Mouse (Mus musculus) embryonic facial prominence, embryonic 13.5 days (tissue): Measurements from ENCODE around the gene Tmem179. TPM values are rescaled to one million over a fixed set of nuclear protein-coding genes. Genes with fewer than 3 reads are reported as not detected.

ENCODE experiments used
- ATAC-seq: fragments of 200-750 bp; cut with Nextera tagmentation; 2 replicates; pipeline ENCODE4 v1.8.0; 2017; ENCODE audit warnings: low read depth; ENCODE audit not compliant: insufficient number of reproducible peaks, insufficient read depth, low FRiP score, low TSS enrichment
- H3K27ac ChIP-seq: fragments of 300-500 bp; sonication (generic); 2 replicates; pipeline ENCODE4 v1.5.1; 2015; ENCODE audit warnings: moderate library complexity, mild to moderate bottlenecking, inconsistent platforms
- H3K27me3 ChIP-seq: fragments of 300-500 bp; sonication (generic); 2 replicates; pipeline ENCODE4 v1.6.1; 2015; ENCODE audit warnings: mild to moderate bottlenecking, inconsistent platforms
- H3K36me3 ChIP-seq: fragments of 300-500 bp; sonication (generic); 2 replicates; pipeline ENCODE4 v1.6.1; 2015; ENCODE audit warnings: mild to moderate bottlenecking, inconsistent platforms
- H3K4me1 ChIP-seq: fragments of 300-500 bp; sonication (generic); 2 replicates; pipeline ENCODE4 v1.6.1; 2015; ENCODE audit warnings: inconsistent platforms
- H3K4me2 ChIP-seq: fragments of 300-500 bp; sonication (generic); 2 replicates; pipeline ENCODE4 v1.6.1; 2015; ENCODE audit warnings: moderate library complexity, mild to moderate bottlenecking, inconsistent platforms
- H3K4me3 ChIP-seq: fragments of 300-500 bp; sonication (generic); 2 replicates; pipeline ENCODE4 v1.5.1; 2015; ENCODE audit warnings: mild to moderate bottlenecking, inconsistent platforms
- H3K9ac ChIP-seq: fragments of 300-500 bp; sonication (generic); 2 replicates; pipeline ENCODE4 v1.6.1; 2015; ENCODE audit warnings: mild to moderate bottlenecking, inconsistent platforms
- H3K9me3 ChIP-seq: fragments of 300-500 bp; sonication (generic); 2 replicates; pipeline ENCODE4 v1.6.1; 2016; ENCODE audit warnings: inconsistent platforms
- WGBS: fragments of 180-500 bp; shearing (Covaris S2); methylation state at CpG from one replicate; pipeline ENCODE4 v1.1.7; 2015; ENCODE audit warnings: mixed read lengths; 5-methylcytosine and 5-hydroxymethylcytosine counted together
- polyA plus RNA-seq: library from polyadenylated mRNA; unstranded; fragments of >200 nt; fragmentation: Nextera tagmentation; extraction: Ambion mirVana; gene quantifications from 2 replicates; pipeline ENCODE4 v1.2.1, GENCODE M21; 2015

Tmem179 gene
- polyA plus RNA-seq: 0.92 and 1.0 TPM in 2 replicates

DNA sequence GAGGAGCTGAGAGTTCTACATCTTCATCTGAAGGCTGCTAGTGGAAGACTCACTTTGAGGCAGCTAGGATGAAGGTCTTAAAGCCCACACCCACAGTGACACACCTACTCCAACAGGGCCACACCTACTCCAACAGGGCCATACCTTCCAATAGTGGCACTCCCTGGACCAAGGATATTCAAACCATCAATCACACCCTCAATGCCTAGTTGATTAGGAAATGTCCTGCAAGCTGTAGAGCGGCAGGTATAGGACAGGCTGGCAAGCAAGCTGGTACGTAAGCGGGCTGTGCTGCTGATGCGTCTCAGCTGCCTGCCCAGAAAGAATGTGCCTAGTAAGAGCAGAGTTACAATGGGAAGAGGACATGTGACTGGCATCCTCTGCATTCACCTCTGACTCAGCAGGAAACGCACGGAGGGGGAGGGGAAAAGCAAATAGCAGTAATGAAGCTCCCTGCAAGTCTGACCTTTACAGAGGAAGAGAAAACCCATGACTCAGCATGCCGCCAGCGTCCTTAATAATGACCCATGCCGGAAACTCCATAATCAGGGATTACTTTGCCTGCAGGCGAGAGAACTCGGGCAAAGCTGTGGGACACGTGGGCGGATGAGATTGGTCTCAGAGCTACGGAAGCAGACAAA, at the start of gene Tmem179:
Tmem179 (minus strand) TSS at position 51 of the 641 bp plus-strand sequence.
- no peaks in the 10 kb centered on the region for H3K9me3 ChIP-seq
- H3K4me3 ChIP-seq: no peak within 1 kb of the TSS
- peaks cover 13% of the 10 kb centered on the region for H3K4me1 ChIP-seq
- no peak for ATAC-seq
- H3K4me2 ChIP-seq: no peak within 1 kb of the TSS; the same call in 1 of the 2 replicates
- H3K9ac ChIP-seq: no peak within 1 kb of the TSS
- WGBS: 9% methylated on average over 14 of the region's 14 CpGs
- no peak within 1 kb of the TSS; the same call in 1 of the 2 replicates for H3K27ac ChIP-seq
- peaks cover 13% of the 10 kb centered on the region for H3K27me3 ChIP-seq
- H3K36me3 ChIP-seq: no peaks in the 10 kb centered on the region

DNA sequence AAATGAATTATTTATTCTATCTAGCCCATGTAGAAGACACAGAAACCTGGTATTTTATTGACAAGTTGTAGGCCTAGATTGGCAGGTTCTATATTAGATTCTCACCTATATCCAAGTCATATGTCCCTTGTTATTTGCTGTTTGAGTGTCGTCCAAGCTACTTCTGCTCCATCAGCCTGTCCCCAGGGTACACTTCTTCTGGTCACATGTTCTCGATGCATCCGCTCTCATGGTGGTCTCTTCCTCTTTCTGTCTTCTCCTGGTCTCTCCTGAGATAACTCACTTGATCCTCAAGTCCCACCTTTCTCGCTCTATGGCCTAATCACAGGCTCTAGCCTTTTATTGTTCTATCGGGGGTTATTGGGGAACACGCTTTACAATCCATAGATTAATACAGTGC, 46.5 kb upstream of the Tmem179 start:
- Histone ChIP-seq H3K9ac (no peak overlapping the region), H3K9me3 (no peaks in the 10 kb centered on the region), H3K4me1 (0 out of 2 replicates have a peak, but pooled peaks cover 5% of the 10 kb centered on the region), H3K4me3 (no peak overlapping the region), H3K4me2 (no peak overlapping the region), H3K27me3 (no peaks in the 10 kb centered on the region; the same call in 1 of the 2 replicates), H3K36me3 (no peaks in the 10 kb centered on the region), H3K27ac (no peak overlapping the region)
- 86% methylated on average over 6 of the region's 6 CpGs for WGBS
- no peak for ATAC-seq

DNA sequence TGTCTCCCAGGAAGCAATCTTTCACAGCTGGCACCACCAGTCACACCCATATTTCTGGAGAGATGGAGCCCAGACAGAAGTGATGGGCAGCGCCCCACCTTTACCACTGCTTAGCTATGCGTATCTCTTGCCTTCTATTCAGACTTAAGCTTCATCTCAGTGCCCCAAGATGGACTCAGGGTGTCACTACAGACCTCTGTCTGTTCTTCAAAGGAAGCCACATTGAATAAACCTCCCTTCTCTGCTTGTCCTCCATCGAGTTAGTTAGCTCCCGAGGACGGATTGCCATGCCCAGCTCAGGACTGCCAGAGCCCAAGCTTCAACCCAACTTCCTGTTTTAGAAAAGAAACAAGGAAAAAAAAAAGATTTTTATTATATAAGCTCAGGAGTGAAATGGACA, 45.9 kb upstream of the Tmem179 start:
- no peak overlapping the region for H3K9ac ChIP-seq
- ATAC-seq: no peak
- no peaks in the 10 kb centered on the region for H3K36me3 ChIP-seq
- 72% methylated on average over 5 of the region's 5 CpGs for WGBS
- no peak overlapping the region for H3K27ac ChIP-seq
- H3K27me3 ChIP-seq: no peaks in the 10 kb centered on the region; the same call in 1 of the 2 replicates
- no peak overlapping the region for H3K4me3 ChIP-seq
- H3K4me1 ChIP-seq: 0 out of 2 replicates have a peak, but pooled peaks cover 5% of the 10 kb centered on the region
- H3K9me3 ChIP-seq: no peaks in the 10 kb centered on the region
- no peak overlapping the region for H3K4me2 ChIP-seq

DNA sequence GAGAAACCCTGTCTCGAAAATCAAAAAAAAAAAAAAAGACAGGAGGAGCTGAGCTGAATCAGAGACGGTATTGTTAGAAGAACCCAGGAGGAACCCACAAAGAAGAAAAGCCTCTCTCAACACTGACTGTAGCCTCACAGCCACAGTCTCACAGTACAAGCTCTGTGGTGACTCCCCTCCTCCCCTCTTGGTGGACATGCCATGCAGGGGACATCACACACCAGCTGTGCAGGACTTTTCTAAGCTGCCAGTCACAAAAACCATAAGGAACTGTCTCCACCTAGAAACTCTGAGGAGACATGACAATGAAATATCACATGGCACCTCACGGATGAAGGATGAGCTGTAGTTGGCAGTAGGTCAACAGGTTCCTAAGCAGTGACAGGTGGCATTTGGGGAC, 44.6 kb upstream of the Tmem179 start:
- H3K27me3 ChIP-seq: no peaks in the 10 kb centered on the region; the same call in 1 of the 2 replicates
- ATAC-seq: no peak
- no peak overlapping the region for H3K9ac ChIP-seq
- H3K36me3 ChIP-seq: no peaks in the 10 kb centered on the region
- H3K9me3 ChIP-seq: no peaks in the 10 kb centered on the region
- no peak overlapping the region for H3K4me3 ChIP-seq
- WGBS: 46% methylated on average over 3 of the region's 3 CpGs
- 0 out of 2 replicates have a peak, but pooled peaks cover 5% of the 10 kb centered on the region for H3K4me1 ChIP-seq
- H3K4me2 ChIP-seq: no peak overlapping the region
- no peak overlapping the region for H3K27ac ChIP-seq

DNA sequence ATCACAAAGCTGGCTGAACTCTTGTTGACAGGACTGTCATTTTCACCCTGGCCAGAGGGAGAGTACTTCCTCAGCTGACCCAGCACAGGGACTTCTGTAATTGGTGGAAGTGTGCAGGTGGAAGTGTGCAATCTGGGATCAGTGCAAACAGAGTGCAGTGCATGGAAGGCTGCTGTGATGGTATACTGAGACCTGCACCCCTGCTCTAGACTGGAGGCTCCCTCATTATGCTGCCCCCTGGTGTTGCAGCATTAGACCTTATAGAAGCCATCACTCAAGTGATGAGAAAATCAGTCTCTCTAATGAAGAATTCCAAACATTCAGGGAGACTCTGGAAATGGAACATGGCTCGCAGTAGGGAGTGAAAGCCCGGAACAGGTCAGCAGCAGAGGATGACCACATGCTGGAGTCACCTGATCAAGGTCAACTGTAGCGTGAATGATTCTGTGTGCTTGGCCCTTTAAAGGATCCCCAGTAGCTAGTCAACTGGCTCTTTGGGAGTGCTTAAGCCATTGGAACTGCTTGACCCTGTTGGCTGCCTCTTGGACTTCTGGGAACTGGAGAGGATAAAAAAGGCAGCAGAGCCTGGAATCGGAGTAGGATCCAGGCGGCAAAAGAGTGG, 43.7 kb upstream of the Tmem179 start:
- Histone ChIP-seq H3K36me3 (no peaks in the 10 kb centered on the region), H3K9me3 (no peaks in the 10 kb centered on the region), H3K9ac (peak overlapping the region; percentile 11; the same call in 1 of the 2 replicates), H3K4me1 (0 out of 2 replicates have a peak, but pooled peaks cover 5% of the 10 kb centered on the region), H3K27me3 (no peaks in the 10 kb centered on the region; the same call in 1 of the 2 replicates), H3K4me3 (no peak overlapping the region), H3K27ac (no peak overlapping the region), H3K4me2 (no peak overlapping the region)
- no peak for ATAC-seq
- 53% methylated on average over 5 of the region's 5 CpGs for WGBS

DNA sequence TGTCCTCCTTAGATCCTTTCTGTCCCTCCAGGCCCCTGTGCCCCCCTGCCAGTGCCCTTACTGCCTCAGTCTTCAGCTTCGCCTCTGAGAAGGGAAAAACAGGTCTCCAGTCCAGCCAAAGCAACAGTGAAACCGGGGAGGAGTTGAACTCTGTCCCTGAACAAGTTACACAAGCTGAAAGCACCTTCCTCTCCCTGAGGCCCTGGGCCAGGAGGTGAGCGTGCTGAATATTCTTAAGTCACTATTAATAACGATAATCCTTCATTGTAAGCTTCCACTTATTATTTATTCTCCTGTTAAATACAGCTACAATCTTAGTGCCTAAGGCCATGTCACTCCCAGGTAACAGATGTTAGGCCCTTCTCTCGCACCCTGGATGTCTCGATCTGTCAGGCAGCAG, 43.1 kb upstream of the Tmem179 start:
- Histone ChIP-seq H3K27ac (no peak overlapping the region), H3K4me1 (0 out of 2 replicates have a peak, but pooled peaks cover 5% of the 10 kb centered on the region), H3K9me3 (no peaks in the 10 kb centered on the region), H3K9ac (peak overlapping the region; percentile 11; the same call in 1 of the 2 replicates), H3K27me3 (no peaks in the 10 kb centered on the region), H3K4me2 (no peak overlapping the region), H3K4me3 (no peak overlapping the region), H3K36me3 (no peaks in the 10 kb centered on the region)
- ATAC-seq: no peak
- WGBS: 53% methylated on average over 6 of the region's 6 CpGs

DNA sequence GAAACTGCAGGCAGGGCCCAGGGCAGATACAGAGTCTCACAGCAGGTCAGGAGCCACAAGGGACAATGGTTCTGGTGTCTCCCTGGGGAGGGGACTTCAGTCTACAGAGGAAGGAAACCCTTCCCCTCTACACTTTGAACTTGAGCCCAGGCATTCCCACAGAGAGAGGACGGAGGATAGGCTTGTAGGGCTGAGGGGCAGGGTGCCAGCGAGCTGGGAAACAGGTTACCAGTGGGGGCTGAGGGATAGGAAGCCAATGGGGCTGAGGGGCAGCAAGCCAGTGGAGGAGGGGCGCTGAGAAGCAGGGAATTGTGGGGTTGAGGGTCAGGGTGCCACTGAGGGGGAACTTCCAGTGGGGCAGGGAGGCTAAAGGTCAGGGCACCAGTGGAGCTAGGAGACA, 42.7 kb upstream of the Tmem179 start:
- Histone ChIP-seq H3K9ac (no peak overlapping the region), H3K27me3 (no peaks in the 10 kb centered on the region), H3K4me2 (no peak overlapping the region), H3K36me3 (no peaks in the 10 kb centered on the region), H3K27ac (no peak overlapping the region), H3K4me1 (0 out of 2 replicates have a peak, but pooled peaks cover 5% of the 10 kb centered on the region), H3K9me3 (no peaks in the 10 kb centered on the region), H3K4me3 (no peak overlapping the region)
- no peak for ATAC-seq
- WGBS: 40% methylated on average over 3 of the region's 3 CpGs

DNA sequence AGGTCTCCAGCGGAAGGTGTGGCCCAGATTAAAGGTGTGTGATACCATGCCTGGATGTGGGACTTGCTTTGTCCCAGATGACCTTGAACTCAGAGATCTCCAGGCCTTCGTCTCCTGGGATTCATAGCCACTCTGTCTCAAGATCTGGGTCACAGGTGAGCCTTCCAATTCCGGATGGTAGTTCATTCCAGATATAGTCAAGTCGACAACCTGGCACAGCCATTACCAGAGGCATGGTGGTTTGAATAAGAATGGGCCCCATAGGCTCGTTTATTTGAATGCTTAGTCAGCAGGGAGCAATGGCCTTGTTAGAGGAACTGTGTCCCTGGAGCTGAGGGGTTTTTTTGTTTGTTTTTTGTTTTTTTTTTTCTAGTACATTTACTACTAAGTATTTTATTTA, 40.7 kb upstream of the Tmem179 start:
- H3K27ac ChIP-seq: no peak overlapping the region
- 0 out of 2 replicates have a peak, but pooled peaks cover 4% of the 10 kb centered on the region for H3K4me1 ChIP-seq
- H3K9ac ChIP-seq: no peak overlapping the region
- H3K4me2 ChIP-seq: no peak overlapping the region
- no peaks in the 10 kb centered on the region for H3K36me3 ChIP-seq
- no peak overlapping the region for H3K4me3 ChIP-seq
- 79% methylated on average over 5 of the region's 5 CpGs for WGBS
- H3K27me3 ChIP-seq: no peaks in the 10 kb centered on the region
- ATAC-seq: no peak
- no peaks in the 10 kb centered on the region for H3K9me3 ChIP-seq

DNA sequence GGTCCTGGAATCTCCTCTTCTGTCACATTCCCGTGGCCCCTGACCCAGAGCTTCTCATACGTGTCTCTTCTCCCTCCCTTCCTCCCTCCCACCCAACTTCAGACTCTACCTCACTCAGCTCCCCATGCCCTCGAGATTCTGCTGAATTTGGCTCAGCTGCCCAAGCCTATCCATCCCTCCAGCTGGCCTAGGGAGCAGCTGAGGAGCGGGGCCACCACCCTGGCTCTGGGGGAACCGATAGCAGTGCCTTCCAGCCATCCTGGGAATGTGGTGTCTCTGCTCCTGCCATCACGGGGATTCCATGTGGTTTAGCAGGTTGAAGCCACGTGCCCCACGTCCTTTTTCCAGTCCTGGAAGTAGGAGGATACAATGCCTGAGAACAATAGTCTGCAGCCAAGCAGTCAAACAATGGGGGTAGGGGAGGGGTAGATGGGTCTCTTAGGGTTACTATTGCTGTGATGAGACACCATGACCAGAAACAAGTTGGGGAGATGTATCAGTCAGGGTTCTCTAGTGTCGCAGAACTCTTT, 40.0 kb upstream of the Tmem179 start:
- WGBS: 74% methylated on average over 9 of the region's 9 CpGs
- Histone ChIP-seq H3K4me1 (peaks cover 5% of the 10 kb centered on the region; the same call in 1 of the 2 replicates), H3K4me3 (no peak overlapping the region), H3K9me3 (no peaks in the 10 kb centered on the region), H3K27ac (no peak overlapping the region), H3K27me3 (no peaks in the 10 kb centered on the region), H3K9ac (no peak overlapping the region), H3K36me3 (no peaks in the 10 kb centered on the region), H3K4me2 (no peak overlapping the region)
- ATAC-seq: no peak

DNA sequence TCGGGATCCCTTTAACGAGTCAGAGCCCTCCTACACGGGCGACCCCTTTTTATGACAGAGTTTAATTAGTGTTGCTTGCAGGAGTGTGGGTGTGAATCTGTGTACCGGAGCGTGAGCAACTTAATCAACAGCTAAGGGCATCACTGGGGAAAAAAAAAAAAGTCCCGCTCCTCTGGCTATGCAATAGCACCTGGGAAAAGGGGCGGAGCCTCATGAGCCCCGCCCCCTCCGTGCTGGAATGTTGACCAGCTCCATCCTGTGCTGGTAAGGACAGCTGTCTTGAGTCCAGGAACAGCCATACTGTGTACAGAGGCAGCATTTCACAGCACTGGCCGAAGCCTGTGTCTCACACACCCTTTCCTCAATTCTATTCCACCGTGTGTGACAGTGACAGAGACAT, 38.4 kb upstream of the Tmem179 start:
- 40% methylated on average over 12 of the region's 12 CpGs for WGBS
- no peak overlapping the region for H3K4me2 ChIP-seq
- no peaks in the 10 kb centered on the region for H3K9me3 ChIP-seq
- peaks cover 7% of the 10 kb centered on the region; the same call in 1 of the 2 replicates for H3K4me1 ChIP-seq
- no peak for ATAC-seq
- no peak overlapping the region for H3K27ac ChIP-seq
- no peak overlapping the region for H3K4me3 ChIP-seq
- no peaks in the 10 kb centered on the region for H3K27me3 ChIP-seq
- no peaks in the 10 kb centered on the region for H3K36me3 ChIP-seq
- no peak overlapping the region for H3K9ac ChIP-seq

DNA sequence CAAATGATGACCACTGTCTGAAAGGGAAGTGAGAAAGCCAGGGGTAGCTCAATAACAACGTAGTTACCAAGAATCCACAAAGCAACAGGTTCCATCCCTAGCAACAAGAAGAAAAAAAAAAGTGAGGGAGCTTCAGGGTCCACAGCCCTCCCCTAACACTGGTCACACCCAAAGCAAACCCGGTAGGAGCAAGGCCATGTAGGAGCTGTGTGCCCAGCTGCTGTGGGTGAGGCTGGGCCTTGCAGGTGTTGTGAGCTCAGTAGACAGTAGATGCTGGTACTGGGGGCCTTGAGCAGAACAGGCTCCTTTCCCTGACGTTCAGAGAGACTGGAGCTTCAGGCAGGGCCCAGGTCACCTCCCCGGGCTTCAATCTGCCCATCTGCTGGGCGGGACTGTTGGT, 36.0 kb upstream of the Tmem179 start:
- no peak for ATAC-seq
- no peaks in the 10 kb centered on the region for H3K36me3 ChIP-seq
- H3K27ac ChIP-seq: no peak overlapping the region
- no peaks in the 10 kb centered on the region for H3K9me3 ChIP-seq
- H3K4me1 ChIP-seq: peaks cover 7% of the 10 kb centered on the region; the same call in 1 of the 2 replicates
- H3K4me2 ChIP-seq: no peak overlapping the region
- no peaks in the 10 kb centered on the region for H3K27me3 ChIP-seq
- WGBS: 62% methylated on average over 5 of the region's 5 CpGs
- no peak overlapping the region for H3K9ac ChIP-seq
- H3K4me3 ChIP-seq: no peak overlapping the region
